Mouse (Mus musculus) v-Abl transformed pro-B cells (cell line): ENCODE data around the gene Oprl1.

ENCODE experiments used
- in situ Hi-C, 2 experiments: fragments of 400-800 bp; cut with MboI; formaldehyde crosslinking; loops; one replicate each; pipeline ENCODE4 v1.15.1; 2025; ENCODE audit not compliant: unreplicated experiment in 2 of 2

Oprl1 gene

DNA sequence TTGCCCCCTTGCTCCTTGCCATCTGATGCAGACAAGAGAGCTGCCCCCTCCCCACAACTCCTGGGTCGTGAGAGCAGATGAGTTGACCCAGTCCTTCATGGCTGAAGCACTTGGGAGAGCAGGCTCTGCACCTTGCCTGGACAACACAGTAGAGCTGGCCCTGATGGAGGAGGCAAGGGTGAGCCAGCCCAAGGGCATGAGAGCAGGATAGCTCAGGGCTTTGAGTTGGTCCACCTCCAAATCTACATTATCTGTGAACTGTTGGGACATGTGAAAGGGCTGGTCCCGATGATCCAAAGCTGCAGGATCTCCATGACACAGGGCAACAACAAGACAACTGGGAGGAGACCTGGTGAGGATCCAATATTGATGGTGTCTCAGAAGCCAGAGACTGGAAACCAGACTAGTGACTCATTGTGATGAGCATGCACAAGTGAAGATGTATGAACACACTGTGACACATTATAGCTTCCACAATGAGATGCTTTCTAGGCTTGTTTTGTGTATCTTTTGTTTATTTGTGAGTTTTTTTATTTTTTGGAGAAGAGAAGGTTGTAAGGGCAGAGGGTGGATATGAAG, 43.4 kb downstream of the Oprl1 start:
- in situ Hi-C loops, result no loop called here

DNA sequence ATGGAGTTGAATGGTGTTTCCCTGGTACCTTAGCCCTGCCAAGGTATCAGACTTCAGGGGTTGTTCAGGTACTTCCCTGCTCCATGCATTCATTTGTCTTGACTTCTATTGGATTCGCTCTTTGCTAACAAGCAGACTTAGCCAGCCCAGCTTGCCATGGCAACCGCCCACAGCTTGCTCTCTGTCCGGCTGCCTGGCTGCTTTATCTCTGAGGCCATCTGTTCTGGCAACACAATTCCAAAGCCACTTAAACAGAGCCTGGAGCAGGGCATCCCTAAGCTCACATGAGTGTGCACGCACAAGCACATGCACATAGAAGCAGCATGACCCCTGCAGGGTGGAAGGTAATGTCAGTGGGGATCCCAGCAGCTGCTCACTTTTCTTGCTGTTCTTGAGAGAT, 44.2 kb downstream of the Oprl1 start:
- in situ Hi-C loops, result no loop called here

DNA sequence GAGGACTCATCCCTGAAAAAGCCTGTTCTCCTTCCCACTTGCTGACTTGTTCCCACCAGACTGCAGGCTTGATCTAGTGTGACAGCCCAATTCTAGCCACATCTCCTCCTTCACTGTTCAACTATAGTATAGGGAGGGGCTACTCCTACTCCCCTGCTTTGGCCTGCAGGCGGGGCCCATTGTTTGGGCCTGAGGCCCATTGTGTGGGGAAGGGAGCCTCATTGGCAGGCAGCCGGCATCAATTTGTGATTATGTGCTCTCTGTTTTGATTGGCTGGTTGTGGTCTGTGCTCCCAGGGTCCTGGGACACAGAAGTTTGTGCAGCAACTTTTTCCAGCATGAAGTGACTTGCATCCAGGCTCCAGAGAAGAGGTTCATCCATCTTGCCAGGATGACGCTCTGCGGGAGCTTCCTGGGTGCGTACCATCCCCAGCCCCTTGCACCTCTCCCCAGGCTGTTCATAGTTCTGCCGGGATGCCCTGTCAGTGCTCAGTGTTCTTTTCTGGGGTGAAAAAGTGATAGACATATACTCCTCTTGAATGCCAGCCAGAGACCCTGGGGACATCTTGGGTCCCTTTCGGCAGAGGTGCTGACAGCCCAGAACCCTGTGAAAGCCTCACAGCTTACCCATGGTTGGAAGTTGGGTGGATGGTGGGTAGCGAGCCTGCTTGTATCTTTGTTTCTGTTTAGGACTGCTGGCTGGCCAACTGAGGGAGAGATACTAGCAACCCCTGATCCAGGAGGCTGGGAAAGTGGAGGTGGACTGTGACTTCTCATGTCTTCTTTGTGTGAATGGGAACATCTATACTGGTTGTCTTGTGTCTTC, 48.4 kb downstream of the Oprl1 start, which contains the start of gene Myt1:
TSS of gene Myt1 (plus strand) at position 327 of the 825 bp plus-strand sequence.
- in situ Hi-C loops, result no loop called here

- in situ Hi-C loops, result no loop called here
These were observed 49.2 kb downstream of the Oprl1 start for GRCm38 (mm10) chr2:181763886-181764527.

- in situ Hi-C loops, result no loop called here
These were observed 49.8 kb downstream of the Oprl1 start for GRCm38 (mm10) chr2:181764600-181764999.

DNA sequence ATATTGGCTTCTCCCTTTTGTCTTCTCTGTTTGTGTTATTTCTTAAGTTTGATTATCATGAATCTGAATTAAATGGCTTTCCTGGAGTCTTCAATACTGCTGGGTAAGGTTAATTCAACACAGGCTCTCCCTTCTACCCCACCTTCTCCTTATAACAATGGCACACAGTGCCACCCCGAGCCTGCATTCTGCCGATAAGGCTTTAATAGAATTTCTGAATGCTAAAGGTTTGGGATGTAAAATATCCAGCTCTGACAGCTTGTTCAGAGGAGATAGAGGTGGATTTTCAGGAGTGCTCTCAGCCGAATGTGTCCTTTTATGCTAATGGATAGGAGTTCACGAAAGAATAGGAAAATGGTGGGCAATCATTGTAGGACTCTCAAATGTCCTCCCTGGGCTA, 50.4 kb downstream of the Oprl1 start:
- in situ Hi-C loops, result no loop called here

DNA sequence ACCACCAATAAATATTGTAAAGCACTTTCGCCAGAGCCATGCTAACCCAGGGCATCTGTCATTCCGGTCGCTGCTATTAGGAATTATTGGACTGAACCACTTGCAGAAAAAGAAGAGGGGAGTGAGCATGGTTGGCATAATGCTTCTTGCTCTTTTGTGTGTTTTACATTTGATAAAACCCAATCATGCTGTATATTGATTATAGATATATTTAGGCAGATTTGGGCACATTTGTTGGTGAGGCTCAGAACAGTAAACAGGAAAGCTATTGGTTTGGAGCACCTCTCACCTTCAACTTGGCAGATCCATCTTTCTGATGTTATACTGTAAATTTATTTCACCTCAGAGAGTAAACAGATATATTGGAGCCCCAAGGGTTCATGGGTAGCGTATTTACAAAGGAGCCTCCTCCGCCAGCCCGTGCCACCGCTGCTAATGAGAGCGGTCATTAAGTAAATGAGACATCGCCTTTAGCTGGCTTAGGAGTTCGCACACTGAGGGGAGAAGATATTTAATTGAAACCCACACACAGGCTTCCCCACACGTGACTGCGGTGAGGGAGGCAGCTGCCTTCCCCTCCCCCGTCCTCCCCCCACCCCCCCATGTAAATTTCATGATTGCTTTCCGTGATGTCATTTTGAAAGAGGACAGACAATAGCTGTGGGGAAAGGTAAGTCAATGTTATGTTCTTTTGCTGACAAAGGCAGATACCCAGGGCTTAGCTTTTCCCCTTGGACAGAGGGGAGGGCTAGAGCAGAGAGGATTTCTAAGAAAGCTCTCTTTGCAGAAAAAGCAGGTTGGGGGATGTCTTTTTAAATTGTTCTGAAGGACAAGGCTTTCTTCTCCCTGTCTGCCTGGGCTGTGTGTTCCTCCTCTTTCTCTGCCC, 52.1 kb downstream of the Oprl1 start:
- in situ Hi-C loops, result no loop called here

GRCm38 (mm10) chr2:181768451-181768850, 53.6 kb downstream of the Oprl1 start:
- in situ Hi-C loops, result no loop called here

GRCm38 (mm10) chr2:181769397-181769796, 54.6 kb downstream of the Oprl1 start:
- in situ Hi-C loops, result no loop called here
